Mouse (Mus musculus) lung, embryonic 15.5 days (tissue): ENCODE results near the gene Celf3. TPM values are rescaled to one million over a fixed set of nuclear protein-coding genes. Genes with fewer than 3 reads are reported as not detected.

ENCODE experiments used
- polyA plus RNA-seq: library from polyadenylated mRNA; unstranded; fragments of >200 nt; fragmentation: Nextera tagmentation; extraction: Ambion mirVana; gene quantifications from 2 replicates; pipeline ENCODE4 v1.2.1, GENCODE M21; 2015

The Celf3 gene
- polyA plus RNA-seq, 1 experiment from 2014 or later: 4.6 TPM

Other genes with a start within 250 kb of the Celf3 start
- gene Gm4778, start 214.3 kb upstream of the Celf3 start, polyA plus RNA-seq: not detected in 2 replicates
- 10.3 and 10.6 TPM in 2 replicates for gene Them4, start 168.2 kb upstream of the Celf3 start, polyA plus RNA-seq
- gene Them5, start 136.2 kb upstream of the Celf3 start, polyA plus RNA-seq: 0.25 and 0.35 TPM in 2 replicates
- 0.45 and 1.1 TPM in 2 replicates for gene C2cd4d, start 115.9 kb upstream of the Celf3 start, polyA plus RNA-seq
- gene Rorc, start 105.5 kb upstream of the Celf3 start, polyA plus RNA-seq: 6.1 and 6.8 TPM in 2 replicates
- 0.25 and 0.26 TPM in 2 replicates for gene Lingo4, start 79.8 kb upstream of the Celf3 start, polyA plus RNA-seq
- gene Tdrkh, start 65.0 kb upstream of the Celf3 start, polyA plus RNA-seq: 11.7 and 11.8 TPM in 2 replicates
- 59.5 and 62.6 TPM in 2 replicates for gene Mrpl9, start 35.0 kb upstream of the Celf3 start, polyA plus RNA-seq
- gene Oaz3, start 34.4 kb upstream of the Celf3 start, polyA plus RNA-seq: 0.42 and 0.49 TPM in 2 replicates
- gene Riiad1, start 2.0 kb downstream of the Celf3 start, polyA plus RNA-seq: 7.8 and 8.4 TPM in 2 replicates
- 46.5 and 48.5 TPM in 2 replicates for gene Snx27, start 104.4 kb downstream of the Celf3 start, polyA plus RNA-seq
- not detected in 2 replicates for gene Gm10972, start 164.8 kb downstream of the Celf3 start, polyA plus RNA-seq
- 10.4 and 11.6 TPM in 2 replicates for gene Tuft1, start 180.6 kb downstream of the Celf3 start, polyA plus RNA-seq
- gene Selenbp2, start 215.3 kb downstream of the Celf3 start, polyA plus RNA-seq: 7.5 and 8.5 TPM in 2 replicates